Mouse (Mus musculus) c-Kit-negative CD71-positive TER-119-positive erythroid progenitor cells, embryonic 14.5 days (primary cell): Measurements from ENCODE around the gene Ppp1r3d.

Source experiments
- DNase-seq: peaks from one replicate; pipeline ENCODE4 v3.0.0-alpha.2; 2013; ENCODE audit warnings: low read depth, low spot score

Gene Ppp1r3d

GRCm38 (mm10) chr2:178414261-178415149 is at the start of gene Ppp1r3d, which contains the start of gene Fam217b:
Gene Ppp1r3d (minus strand): TSS chr2:178414472.
Gene Fam217b (plus strand): TSS chr2:178414524.
- DNase-seq, result no peak

GRCm38 (mm10) chr2:178460353-178460752 is 46.1 kb upstream of the Ppp1r3d start:
- DNase-seq, result no peak

- DNase-seq, result no peak
Observed at GRCm38 (mm10) chr2:178457414-178457813, 43.1 kb upstream of the Ppp1r3d start.

GRCm38 (mm10) chr2:178454664-178455516 is 40.6 kb upstream of the Ppp1r3d start:
- DNase-seq, result no peak

- DNase-seq, result no peak
Observed at GRCm38 (mm10) chr2:178450961-178451360, 36.7 kb upstream of the Ppp1r3d start.

- no peak for DNase-seq
Observed at GRCm38 (mm10) chr2:178450236-178450635, 36.0 kb upstream of the Ppp1r3d start.

- DNase-seq, result no peak
Observed at GRCm38 (mm10) chr2:178449386-178449785, 35.1 kb upstream of the Ppp1r3d start.

GRCm38 (mm10) chr2:178437311-178437710 is 23.0 kb upstream of the Ppp1r3d start:
- no peak for DNase-seq

GRCm38 (mm10) chr2:178433903-178434302 is 19.6 kb upstream of the Ppp1r3d start:
- no peak for DNase-seq

GRCm38 (mm10) chr2:178433495-178433894 is 19.2 kb upstream of the Ppp1r3d start:
- DNase-seq, result no peak

GRCm38 (mm10) chr2:178430231-178430630 is 16.0 kb upstream of the Ppp1r3d start, which contains the start of gene Cdh26:
Gene Cdh26 (plus strand): TSS chr2:178430531.
- no peak for DNase-seq

- DNase-seq, result no peak
Observed at GRCm38 (mm10) chr2:178429426-178429825, 15.2 kb upstream of the Ppp1r3d start.

GRCm38 (mm10) chr2:178428676-178429075 is 14.4 kb upstream of the Ppp1r3d start:
- DNase-seq, result no peak

- no peak for DNase-seq
Observed at GRCm38 (mm10) chr2:178428183-178428582, 13.9 kb upstream of the Ppp1r3d start.

- DNase-seq, result no peak
Observed at GRCm38 (mm10) chr2:178427181-178427580, 12.9 kb upstream of the Ppp1r3d start.

- DNase-seq, result no peak
Observed at GRCm38 (mm10) chr2:178426229-178426628, 12.0 kb upstream of the Ppp1r3d start.

- DNase-seq, result no peak
Observed at GRCm38 (mm10) chr2:178423223-178423622, 9.0 kb upstream of the Ppp1r3d start.

GRCm38 (mm10) chr2:178422186-178422585 is 7.9 kb upstream of the Ppp1r3d start:
- no peak for DNase-seq

GRCm38 (mm10) chr2:178421603-178422002 is 7.3 kb upstream of the Ppp1r3d start:
- DNase-seq, result no peak

GRCm38 (mm10) chr2:178420576-178420975 is 6.3 kb upstream of the Ppp1r3d start:
- no peak for DNase-seq

GRCm38 (mm10) chr2:178416970-178417369 is 2.7 kb upstream of the Ppp1r3d start:
- no peak for DNase-seq

GRCm38 (mm10) chr2:178416427-178416826 is 2.2 kb upstream of the Ppp1r3d start:
- no peak for DNase-seq
